Mouse (Mus musculus) left cerebral cortex, adult 9 months (tissue): ENCODE data around the gene Slc22a18.
A peak's percentile ranks its signal among the peaks of the same experiment; 100 is the strongest.

Source experiments
- DNase-seq, 2 experiments: peaks; one replicate each; pipeline ENCODE4 v3.0.0; 2022; ENCODE audit warnings: low spot score in 2 of 2

Slc22a18 gene

DNA sequence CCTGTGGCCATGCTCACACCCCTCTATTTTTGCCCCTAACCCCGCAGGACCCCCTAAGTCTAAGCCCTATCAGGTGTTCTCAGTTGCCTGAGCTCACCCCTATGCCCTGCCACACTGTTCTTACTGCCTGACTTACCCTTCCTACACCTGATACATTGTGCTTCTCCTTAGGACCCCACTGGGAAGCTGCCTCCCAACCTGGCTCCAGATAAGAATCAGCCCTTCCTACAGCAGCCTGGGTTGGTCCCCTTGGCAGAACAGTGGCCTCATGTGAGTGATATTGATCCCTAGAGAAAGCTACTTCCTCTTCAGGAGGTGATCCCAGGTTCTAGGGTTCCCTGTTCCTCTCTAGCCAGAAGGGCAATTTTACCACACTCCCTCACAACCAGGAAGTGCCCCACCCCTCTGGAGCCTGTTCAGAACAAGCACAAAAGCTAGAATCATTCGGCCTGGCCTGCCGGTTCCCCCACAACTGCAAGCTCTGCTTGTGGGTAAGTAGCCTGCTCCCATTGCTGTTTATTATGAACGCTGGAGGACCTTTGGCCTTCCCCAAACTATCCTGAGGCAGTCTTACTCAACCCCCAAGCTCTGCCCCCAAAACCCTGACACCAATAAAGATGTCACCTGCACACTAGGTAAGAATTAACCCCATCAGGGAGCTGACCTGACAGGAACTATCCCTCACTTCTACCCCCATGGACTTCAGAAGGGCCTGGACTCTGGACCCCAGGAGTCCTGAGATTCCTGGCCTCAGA, at the start of gene Slc22a18:
Slc22a18 (plus strand) TSS at position 390 of the 755 bp plus-strand sequence.
- no peak for DNase-seq

DNA sequence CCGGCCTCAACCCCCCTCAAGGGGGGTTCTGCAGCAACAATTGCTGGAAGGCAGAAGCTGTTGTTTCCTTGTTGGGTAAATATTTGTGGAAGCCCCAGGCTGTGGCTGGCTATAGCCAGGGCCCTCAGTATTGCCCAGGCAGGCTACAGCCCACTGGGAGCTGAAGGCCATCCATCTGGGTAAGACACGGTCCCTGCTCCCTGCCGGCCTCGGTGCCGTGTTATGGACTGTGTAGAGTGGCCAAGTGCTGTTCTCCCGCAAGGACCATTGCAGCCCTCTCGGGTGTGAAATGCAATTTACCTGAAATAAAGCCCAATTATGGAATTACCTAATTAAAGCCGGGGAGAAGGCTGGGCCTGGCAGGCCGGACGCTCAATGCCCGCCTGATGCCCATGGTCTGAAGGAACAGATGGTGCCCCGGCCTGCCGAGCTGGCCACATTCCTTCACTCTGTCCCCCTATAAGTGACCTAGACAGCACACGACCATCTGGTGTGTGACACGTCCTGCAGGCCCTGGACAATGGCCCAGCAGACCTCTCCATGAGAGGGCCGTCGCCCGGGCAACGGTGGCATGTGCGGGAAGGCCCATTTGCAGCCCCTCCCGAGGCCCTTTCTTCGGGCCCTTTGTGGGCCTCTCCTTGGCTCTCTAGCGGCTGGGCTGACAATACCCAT, 45.3 kb upstream of the Slc22a18 start:
- no peak for DNase-seq

DNA sequence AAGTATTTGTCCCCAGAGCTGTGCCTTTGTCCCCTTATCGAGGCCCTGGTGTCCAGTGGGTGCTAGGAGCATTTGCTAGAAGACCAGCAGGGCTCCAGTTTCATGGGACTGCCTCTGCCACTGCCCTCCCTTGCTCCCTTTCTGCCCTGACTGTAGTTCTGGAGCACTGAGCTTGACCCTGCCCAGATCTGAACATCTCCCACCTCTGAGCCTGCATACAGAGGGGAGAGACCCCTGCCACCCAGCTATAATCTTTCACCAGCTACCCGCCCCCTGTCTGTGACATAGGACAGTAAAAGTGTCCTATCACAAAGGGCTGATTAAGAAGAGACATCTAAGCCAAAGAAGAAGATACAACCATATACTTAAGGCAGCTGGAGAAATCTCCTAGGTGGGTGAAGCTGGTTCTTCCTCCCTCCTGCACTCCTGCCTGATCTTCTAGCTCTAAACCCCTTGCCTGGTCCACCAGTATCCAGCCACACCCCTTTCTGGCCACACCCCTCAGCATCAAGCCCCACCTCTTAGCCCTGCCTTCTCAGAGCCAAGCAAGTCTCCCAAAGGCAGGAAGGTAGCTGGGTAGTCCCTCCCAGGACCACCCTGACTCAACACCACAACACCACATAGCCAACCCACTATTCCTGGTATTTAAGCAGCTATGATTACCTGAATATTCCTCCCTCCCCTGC, 44.6 kb upstream of the Slc22a18 start:
- no peak for DNase-seq

DNA sequence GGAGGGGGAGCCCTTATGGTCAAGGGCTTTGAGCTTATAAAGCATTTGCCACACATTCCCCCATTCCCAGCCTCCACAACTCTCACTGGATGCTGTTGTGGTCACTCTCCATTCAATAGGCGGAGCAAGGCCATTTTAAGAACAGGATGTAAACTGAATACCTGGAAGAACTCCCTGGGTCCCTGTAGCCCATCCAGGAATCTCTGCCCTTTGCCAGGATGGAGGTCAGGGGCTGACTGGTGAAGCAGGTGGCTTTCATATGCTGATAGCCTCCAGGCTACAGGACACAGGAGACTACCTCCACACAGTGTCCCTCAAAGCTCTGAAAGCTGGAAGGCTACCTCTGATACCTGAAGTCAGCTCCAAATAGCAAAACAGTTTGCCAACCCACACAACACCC, 40.9 kb upstream of the Slc22a18 start:
- no peak for DNase-seq

DNA sequence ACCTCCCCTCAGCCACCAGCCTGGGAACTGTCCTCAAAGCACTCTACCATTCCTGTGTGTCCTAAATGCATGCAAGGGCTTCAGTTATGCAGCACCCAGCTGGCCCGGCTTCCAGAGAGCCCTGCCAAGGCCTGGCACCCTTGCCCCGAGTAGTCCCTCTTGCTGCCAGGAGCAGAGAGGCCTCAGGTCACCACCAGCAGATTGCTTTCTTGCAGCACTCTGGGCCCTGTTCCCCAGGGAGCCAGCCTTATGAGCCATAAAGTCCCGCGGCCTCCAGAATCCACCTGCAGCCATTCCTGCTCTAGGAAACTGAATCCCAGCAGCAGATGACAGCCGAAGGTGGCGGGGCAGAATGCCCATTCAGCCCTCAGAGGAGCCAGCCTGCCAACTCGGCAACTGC, 40.2 kb upstream of the Slc22a18 start:
- peak in 1 of 2 experiments; percentile 20 for DNase-seq

DNA sequence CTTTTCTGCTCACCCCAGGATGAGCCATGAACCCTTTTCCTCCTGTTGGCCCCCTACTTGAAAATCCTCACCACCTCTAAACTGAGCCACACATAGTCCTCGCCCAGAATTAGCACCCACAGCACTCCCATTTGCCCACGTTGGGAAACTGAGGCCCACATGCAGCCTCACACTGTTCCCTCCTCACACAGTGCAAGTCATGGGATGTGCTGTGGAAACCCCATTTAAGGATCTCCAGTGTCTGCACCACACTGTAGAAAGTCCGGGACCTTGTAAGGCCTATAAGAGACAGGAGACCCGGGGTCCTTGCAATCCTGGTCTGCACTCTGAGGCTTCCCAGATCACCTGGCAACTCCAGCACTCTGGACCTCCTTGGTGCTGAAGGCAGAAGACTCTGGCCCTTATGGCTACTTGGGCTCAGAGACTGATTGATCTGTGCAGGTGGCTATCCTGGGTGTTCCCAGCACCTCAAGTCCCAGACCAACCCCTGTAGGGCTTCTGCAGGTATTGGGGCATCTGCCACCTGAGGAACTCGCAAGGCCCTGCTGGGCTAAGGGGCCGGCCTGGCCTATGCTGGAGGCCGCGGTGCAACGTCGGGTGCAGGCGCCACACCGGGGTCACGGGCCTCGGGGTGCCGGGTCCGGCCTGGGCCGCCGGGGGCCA, 36.2 kb upstream of the Slc22a18 start:
- no peak for DNase-seq

DNA sequence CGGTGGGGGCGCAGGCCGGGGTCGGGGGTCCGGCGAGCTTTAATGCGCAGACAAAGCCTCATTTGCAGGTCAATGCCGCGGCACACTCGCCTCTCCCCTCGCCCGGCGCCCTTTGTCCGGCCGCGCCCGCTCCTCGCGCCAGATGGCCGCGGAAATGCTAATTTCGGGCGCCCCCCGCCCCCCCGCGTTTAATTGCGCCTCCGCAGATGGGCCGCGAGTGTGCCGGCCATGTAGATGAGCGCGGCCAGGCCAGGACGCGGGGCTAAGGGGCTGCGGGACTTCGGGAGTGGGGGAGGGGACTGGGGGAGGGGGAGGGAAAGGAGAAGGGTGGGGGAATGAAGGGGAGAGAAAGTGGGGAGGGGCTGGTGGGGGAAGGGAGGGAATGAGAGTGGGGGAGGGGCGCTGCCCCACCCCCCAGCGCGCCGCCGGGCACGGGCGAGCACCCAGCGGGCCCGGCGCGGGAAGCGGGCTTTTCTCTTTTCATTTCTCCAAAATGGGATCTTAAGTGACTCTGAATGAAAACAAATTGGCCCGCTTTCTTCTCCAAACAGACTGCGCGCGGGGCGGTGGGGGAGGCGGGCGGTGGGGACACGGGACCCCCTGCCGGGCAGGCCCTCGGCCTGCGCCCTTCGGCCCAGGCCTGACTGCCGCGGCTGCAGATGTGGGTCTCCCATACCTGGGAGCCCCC, 35.5 kb upstream of the Slc22a18 start:
- no peak for DNase-seq

DNA sequence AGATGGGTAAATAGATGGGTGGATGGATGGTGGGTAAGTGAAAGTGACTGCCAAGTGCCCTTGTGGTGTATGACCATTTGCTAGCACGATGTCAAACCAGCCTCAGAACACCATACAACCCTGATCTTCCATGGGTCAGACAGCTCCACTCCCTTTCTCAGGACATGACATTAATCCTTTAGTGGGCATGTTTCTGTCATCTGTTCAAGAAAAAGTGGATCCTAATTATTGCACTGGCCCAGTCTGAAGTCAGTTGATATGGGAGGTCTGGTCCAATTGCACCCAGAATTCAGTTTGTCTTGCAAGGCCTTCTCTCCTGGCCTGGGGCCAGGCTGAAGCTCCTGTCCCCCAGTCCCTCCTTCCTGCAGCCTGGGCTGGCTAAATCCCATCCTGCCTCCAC, 34.6 kb upstream of the Slc22a18 start:
- DNase-seq = no peak

DNA sequence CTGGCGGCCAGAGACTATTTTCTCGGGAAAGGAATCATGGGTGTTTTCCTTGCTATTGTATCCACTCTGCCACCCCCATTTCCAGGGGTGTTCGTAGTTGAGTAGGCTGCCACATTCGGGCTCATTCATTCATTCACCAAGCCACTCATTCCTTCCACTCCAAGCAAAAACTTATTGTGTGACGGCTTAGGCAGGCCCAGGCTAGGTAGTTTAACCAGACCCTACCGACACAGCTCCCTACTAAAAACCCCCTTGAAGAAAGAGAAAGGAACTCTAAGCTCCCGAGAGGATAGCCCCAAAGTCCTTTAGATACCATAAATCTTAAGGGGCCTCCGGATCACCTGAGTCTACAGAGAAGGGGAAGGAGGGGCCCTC, 29.0 kb upstream of the Slc22a18 start:
- no peak for DNase-seq

DNA sequence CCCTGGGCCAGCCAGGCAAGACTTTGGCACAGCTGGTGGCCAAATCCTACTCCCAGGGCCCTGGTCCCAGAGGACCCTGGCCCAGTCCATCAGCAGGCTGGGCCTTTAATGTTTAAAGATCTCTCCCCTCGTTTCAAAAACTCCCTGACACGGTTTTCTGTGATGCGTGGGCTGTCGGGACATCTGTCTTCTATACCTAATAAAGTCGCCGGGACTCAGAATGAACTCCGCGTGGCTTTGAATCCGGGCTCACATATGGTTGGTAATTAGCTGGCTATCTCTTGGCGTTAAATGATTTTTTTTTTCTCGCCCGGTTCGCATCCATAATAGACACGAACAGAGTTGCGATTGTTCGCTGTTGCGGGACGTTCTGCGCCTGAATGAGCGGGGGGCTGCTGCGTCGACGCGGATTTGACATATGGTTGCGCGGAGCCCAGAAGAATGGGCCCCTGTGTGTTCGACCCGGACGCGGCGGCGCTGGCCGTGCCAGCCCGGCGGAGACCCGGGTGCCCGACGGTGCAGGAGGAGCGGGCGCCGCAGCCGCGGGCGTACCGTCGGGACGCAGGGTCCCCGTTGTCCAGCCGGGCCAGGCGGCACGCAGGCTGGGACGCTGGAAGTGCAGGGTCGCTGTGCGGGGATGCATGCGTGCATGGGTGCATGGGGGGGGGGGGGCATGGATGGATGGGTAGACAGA, 28.4 kb upstream of the Slc22a18 start:
- no peak for DNase-seq

DNA sequence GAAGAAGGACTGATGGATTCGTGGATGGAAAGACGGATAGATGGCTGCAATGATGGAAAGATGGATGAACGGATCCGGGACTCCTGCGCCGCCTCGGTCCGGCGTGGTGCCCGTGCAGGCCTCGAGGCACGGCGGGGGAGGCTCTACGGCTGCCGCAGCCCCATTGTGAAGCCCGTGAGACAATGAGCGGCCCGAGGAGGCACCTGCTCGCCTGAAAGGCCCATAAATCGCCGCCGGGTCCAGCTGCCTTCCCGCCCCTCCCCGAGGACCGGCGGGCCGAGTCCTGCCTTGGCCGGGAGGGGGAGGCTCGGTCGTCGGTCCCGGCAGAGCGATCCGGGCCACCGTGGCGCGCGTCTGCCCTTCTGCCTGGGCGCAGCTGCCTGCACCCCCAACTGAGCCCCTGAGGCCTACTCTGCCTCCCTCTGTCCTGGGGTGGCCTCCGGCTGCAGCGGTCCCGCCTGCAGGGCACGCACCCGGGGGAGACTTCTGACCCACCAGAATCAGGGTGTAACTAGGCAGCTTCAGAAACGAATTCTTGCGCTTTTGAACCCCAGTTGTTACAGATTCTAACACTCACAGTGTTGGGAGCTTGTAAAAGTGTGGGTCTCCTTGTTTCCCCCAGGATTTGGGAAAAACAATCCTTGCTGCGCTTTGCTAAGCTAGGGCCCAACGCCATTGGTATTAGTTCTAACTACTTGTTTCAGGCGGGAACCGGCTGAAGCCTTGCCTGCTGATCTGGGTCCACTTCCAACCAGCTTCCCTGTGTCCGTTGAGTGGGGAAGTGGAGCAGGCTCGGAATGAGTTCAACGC, 27.7 kb upstream of the Slc22a18 start:
- no peak for DNase-seq

DNA sequence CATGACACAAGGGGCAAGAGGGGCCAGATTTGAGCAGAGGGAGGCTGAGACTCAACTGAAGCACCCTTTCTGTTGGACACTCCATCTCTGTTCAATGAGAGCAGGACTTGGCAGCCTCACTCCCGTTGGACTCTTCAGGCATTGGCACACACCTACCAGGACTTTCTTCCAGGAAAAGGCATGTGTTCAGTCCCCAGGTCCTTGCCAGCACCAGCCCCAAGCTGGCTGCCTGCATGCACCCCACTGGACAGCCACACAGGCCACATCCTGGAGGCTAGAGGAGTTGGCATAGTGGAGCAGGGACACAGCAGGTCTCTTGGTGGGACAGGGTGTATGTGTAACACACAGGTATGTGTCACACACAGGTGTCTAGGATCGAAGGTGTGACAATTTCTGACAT, 26.4 kb upstream of the Slc22a18 start:
- no peak for DNase-seq

DNA sequence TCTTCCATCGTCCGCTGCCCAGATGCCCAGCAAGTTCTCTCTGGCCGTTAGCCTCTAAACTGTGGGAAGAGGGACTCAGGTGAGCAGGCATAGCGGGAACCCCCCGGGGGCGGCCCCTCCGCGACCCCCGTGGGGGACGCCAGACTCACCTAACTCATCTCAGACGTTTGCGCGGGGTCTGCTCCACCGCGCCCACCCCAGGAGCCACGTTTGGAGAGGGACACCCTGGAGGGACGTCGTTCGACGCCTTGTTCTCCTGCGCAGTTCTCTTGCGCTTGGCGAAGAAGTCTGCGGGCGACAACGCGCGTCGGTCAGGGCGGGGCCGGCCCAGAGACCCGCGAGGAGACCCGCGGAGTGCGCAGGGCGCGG, 14.6 kb upstream of the Slc22a18 start:
- no peak for DNase-seq

DNA sequence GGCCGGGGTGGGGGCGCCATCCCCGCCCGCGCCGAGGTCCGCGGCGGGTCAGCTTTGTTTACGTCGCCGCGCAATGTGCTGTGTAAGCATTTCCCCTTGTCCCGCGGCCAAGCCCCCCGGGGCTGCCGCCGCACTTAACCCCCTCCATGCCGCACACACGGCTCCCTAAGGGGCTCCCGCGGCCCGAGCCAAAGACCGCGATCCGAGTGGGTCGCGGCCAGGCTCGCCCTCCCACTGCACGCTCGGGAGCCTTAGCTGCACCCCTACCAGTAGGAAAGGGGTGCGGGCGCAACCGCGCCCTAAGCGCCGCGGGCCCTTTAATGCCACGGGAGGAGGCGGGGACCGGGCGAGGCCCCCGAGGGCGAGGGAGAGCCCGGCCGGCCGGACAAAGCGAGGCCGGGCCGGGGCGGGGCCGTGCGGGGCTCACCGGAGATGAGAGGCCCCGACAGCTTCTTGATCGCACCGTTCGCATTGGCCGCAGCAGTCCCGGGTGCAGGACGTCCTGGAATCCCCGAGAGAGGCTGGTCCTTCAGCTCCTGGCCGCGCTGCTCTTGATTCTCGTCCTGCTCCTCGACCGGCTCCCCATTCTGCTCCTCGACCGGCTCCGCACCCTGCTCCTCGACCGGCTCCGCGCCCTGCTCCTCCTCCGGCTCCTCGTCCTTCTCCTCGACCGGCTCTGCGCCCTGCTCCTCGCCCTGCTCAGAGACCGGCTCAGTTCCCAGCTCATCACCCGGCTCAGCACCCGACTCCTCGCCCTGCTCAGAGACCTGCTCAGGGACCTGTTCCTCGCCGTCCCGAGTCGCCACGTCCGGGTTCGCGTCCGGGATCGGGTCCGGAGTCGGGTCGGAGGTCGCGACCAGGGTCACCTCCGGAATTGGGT, 14.0 kb upstream of the Slc22a18 start:
- DNase-seq = no peak

DNA sequence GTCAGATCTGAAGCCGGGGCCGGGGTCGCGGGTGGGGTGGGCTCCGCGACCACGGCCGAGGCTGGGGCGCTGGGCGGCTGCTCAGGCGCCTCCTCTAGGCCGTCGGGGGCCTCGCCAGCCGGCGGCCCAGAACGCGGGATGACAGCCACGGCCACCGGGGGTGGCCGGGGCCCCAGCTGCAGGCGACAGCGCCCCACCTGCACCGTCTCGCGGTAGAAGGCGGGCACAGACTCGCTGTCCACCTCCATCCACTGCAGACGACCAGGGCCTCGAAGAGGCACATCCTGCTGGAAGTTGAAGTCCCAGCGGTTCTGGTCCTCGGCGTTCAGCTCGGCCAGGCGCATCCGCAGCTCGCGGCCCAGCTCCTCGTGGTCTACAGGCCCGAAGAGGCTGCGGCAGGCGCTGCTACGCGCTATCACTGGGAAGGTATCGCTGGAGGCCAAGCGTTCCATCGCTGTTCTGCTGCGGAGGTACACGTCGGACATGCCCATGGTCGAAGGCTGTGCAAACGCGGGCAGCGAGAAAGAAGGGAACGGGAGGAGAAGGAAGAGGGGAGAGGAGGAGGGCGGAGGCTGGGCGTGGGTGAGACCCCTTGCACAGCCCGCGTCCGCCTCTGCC, 13.2 kb upstream of the Slc22a18 start:
- DNase-seq = no peak

DNA sequence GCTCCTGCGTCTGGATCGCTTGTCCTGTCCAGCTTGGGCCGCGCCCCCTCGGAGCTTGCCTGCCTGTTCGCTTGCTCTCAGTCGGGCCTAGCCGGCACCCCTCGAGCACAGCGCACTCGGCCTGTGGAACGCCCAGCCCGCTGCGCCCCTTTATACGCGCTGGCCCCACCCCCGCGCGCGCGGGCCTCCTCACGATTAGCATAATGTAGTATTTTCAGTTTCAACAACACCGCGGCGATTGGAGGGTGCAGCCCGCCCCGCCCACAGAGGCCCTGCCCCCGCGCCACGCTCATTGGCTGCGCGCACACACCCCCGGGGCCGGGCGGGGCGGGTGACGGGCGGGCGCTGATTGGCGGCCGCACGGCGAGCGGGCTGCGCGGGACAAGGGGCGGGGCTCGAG, 12.7 kb upstream of the Slc22a18 start, which contains the start of gene Cdkn1c:
Cdkn1c (minus strand) TSS at position 177 of the 400 bp plus-strand sequence.
- peak; percentile 62 to 82 for DNase-seq

DNA sequence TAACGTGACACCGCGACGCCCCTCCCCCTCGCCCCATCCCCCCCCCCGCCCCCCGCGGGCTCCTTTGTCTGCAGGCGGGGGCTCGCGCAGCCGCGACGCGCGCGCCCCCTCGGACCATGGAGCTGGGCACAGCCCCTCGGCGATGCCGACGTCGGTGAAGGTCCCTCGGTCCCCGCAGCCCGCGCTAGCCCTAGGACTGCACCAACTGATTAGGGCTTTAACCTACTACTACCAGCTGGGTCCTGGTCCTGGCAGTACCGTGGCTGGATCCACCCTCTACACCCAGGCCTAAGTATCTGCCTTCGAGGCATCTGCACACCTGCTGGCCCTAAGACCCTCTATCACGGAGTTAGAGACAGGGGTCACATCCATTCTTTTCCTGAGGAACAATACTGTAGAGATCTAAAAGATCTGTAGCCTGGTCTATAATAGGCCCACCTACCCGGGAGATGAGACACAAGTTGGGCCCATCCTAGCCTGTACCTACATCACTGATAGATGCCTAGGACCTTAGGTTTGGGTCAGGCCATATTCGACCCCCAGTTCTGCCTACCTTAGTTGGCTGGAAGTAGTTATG, 12.2 kb upstream of the Slc22a18 start:
- DNase-seq = no peak

DNA sequence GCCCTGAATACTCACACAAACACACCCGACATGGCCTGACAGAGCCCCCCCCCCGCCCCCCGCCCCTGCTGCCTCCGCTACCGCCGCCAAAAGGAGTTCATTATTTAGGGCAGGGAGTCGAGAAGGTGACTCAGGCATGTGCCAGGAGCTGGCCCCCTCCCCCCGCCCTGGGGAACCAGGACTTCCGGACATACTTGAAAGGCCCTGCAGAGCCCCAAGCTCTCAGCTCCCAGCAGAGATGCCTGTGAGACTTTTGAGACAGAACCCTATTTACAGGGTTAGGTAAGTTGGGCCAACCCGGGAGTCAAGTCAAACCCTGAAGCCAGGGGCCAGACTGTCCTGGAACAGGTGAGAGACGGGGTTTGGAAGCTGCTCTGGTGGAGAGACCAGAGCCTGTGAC, 11.6 kb upstream of the Slc22a18 start:
- DNase-seq = no peak

DNA sequence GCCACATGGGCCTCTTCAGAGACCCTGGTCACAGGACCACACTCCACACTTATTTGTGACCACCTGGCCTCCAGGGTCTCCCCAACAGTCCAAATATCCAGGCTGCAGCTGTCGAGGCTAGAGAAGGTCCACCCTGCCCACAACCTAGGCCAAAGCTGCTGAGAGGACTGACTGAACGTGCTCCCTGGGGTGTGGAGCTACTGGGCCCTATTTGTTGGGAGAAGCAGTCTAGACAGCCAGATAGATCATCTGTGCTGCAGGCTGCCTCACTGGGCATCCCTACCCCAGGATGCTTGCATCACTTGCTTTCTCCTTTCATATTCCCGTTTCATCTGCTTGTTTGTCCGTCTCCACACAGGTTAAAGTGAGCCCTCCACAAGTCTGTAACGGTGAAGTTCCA, 11.0 kb upstream of the Slc22a18 start:
- no peak for DNase-seq
